Mouse (Mus musculus) adrenal gland, postnatal 36 days (tissue): ENCODE measurements at regions not wholly inside any gene's neighbourhood (a gene's known extent, or its start where the extent isn't known, plus 50 kb on each side); places are given as distances from the start of the nearest gene placed in this dataset.
"Not testable (repeated sequence)": the region's sequence is repeated elsewhere in the genome, so short reads cannot be mapped to it uniquely, and the experiment has no call there.

Experiments used
- DNase-seq, 2 experiments: peaks; one replicate each; pipeline ENCODE4 v3.0.0; 2021; ENCODE audit warnings: mixed read lengths in 1 of 2

DNA sequence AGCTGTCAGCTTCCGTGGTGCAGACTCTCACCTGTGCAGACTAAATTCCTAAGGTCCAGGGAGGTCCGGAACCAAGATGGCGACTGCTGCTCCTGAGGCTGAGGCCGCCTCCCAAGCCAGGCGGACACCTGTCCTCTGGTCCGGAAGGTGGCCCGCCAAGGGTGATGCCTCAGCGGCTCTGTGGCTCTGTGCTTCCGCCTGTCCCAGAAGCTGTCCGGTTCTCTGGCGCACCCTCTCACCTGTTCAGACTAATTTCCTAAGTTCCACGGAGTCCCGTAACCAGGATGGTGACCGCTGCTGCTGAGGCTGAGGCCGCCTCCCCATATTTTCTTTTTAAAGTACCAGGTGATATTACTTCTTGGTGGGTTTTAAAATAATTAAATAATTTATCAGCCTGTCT is 65.4 kb upstream of the B3galnt2 start:
- DNase-seq: not testable (repeated sequence)

DNA sequence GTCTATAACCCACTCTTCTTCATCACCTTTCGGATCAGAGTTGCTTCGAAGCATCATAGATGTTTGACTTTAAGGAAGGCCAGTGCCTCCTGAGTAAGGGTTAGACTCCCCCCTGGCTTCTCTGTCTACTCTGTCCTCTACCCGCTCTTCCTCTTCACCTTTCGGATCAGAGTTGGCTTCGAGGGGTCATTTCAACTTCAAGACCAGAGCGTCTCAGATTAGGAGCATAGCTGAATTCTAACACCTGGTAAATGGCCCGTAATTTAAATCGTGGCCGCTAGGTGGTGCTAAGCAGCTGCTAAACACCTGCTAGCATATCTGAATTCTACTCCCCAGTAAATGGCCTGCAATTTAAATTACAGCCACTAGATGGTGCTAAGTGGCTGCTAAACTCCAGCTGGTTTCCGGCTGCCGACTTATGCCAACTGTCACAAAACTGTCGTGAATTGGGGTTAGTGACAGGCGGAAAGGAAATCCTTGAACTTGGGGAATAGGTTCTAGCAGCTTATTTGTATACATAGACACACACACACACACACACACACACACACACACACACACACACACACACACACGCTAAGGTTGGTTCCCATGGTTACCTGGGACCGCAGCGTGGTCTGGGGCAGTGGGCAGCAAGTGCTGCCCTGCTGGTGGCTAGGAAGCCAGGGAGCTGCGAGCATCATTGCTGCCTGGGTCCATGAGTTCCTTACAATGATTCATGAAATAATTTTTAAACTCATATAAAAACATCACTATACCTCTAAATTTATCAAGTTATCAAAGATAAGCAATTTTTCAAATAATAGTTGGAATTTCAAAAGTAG is 64.8 kb upstream of the B3galnt2 start:
- peak; percentile 88 to 94 for DNase-seq

DNA sequence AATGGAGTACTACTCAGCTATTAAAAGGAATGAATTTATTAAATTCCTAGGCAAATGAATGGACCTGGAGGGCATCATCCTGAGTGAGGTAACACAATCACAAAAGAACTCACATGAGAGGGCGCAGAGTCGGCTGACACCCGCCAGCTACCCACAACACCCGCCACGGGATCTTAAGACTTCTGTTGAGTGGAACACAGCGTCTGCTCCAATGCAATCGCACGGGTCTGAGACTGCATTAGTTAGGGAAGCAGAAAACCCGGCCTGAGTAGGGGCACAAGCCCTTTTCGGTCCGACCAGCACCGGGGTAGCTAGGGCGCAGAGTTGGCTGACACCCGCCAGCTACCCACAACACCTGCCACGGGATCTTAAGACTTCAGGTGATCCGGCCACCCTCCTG is 52.1 kb upstream of the B3galnt2 start:
- DNase-seq: not testable (repeated sequence)
